Mouse (Mus musculus) MEL (cell line): ENCODE measurements around the gene 9230104L09Rik. TPM values are rescaled to one million over a fixed set of nuclear protein-coding genes. Genes with fewer than 3 reads are reported as not detected.

Experiments
- DNase-seq: peaks from one replicate; pipeline ENCODE4 v3.0.0; 2011; ENCODE audit warnings: low read depth, low spot score
- H3K27ac ChIP-seq: 2 replicates; pipeline ENCODE4 v1.5.1; 2012; ENCODE audit warnings: low read depth, mild to moderate bottlenecking, control low read depth, low read length, moderate library complexity; ENCODE audit not compliant: control insufficient read depth
- H3K27me3 ChIP-seq, 2 experiments: fragments of 150-350 bp in 1 of 2; sonication (generic) in 1 of 2; 2 replicates each; pipeline ENCODE4 v1.6.1; 2012; ENCODE audit warnings: low read length in 2 of 2, mild to moderate bottlenecking in 2 of 2, improper control_type of control experiment in 1 of 2, moderate library complexity in 1 of 2; ENCODE audit not compliant: insufficient read depth in 2 of 2, control insufficient read depth in 1 of 2
- H3K36me3 ChIP-seq, 2 experiments: 2 replicates each; pipeline ENCODE4 v1.6.1; 2012 to 2014; ENCODE audit warnings: low read length in 2 of 2, improper control_type of control experiment in 1 of 2, inconsistent platforms in 1 of 2, mild to moderate bottlenecking in 1 of 2; ENCODE audit not compliant: insufficient read depth in 2 of 2, control insufficient read depth in 1 of 2
- H3K4me1 ChIP-seq, 2 experiments: fragments of 150-350 bp in 1 of 2; sonication (generic) in 1 of 2; 2 replicates each; pipeline ENCODE4 v1.6.1; 2012; ENCODE audit warnings: low read length in 2 of 2, improper control_type of control experiment in 1 of 2, mild to moderate bottlenecking in 1 of 2; ENCODE audit not compliant: insufficient read depth in 2 of 2, control insufficient read depth in 1 of 2
- H3K4me3 ChIP-seq, 2 experiments: fragments of 150-350 bp in 1 of 2; sonication (generic) in 1 of 2; 2 replicates each; pipeline ENCODE4 v1.5.1; 2012; ENCODE audit warnings: low read depth in 2 of 2, low read length in 2 of 2, mild to moderate bottlenecking in 2 of 2, moderate library complexity in 2 of 2, control low read depth in 1 of 2, improper control_type of control experiment in 1 of 2; ENCODE audit not compliant: control insufficient read depth in 1 of 2, insufficient read depth in 1 of 2
- H3K79me2 ChIP-seq: 2 replicates; pipeline ENCODE4 v1.6.1; 2012; ENCODE audit warnings: mild to moderate bottlenecking, low read length, moderate library complexity; ENCODE audit not compliant: control insufficient read depth, poor library complexity, insufficient read depth
- H3K9ac ChIP-seq: 2 replicates; pipeline ENCODE4 v1.6.1; 2012; ENCODE audit warnings: low read depth, mild to moderate bottlenecking, control low read depth, low read length, moderate library complexity; ENCODE audit not compliant: control insufficient read depth, poor library complexity, severe bottlenecking
- H3K9me3 ChIP-seq: fragments of 150-350 bp; sonication (generic); replicated peaks from 2 replicates; pipeline ENCODE4 v1.6.1; 2012; ENCODE audit warnings: mild to moderate bottlenecking, low read length, improper control_type of control experiment, moderate library complexity; ENCODE audit not compliant: insufficient read depth
- CHD1 ChIP-seq: IDR thresholded peaks from 2 replicates; pipeline ENCODE4 v1.6.1; 2012; ENCODE audit warnings: low read depth, mild to moderate bottlenecking, inconsistent platforms, low read length, improper control_type of control experiment
- CHD2 ChIP-seq: IDR thresholded peaks from 2 replicates; pipeline ENCODE4 v1.6.1; 2011; ENCODE audit warnings: low read length, improper control_type of control experiment
- EP300 ChIP-seq, 2 experiments: IDR thresholded peaks; 2 replicates each; pipeline ENCODE4 v1.6.1; 2011; ENCODE audit warnings: improper control_type of control experiment in 2 of 2, low read length in 2 of 2, low read depth in 1 of 2, mild to moderate bottlenecking in 1 of 2
- ETS1 ChIP-seq: IDR thresholded peaks from 2 replicates; pipeline ENCODE4 v1.6.1; 2012; ENCODE audit warnings: low read depth, mild to moderate bottlenecking, inconsistent platforms, low read length, improper control_type of control experiment, moderate library complexity
- GATA1 ChIP-seq: IDR thresholded peaks from 2 replicates; pipeline ENCODE4 v1.6.1; 2011; ENCODE audit warnings: low read depth, low read length, improper control_type of control experiment
- HCFC1 ChIP-seq: IDR thresholded peaks from 2 replicates; pipeline ENCODE4 v1.6.1; 2012; ENCODE audit warnings: low read depth, mild to moderate bottlenecking, inconsistent platforms, low read length, improper control_type of control experiment, moderate library complexity
- JUND ChIP-seq: IDR thresholded peaks from 2 replicates; pipeline ENCODE4 v1.6.1; 2011; ENCODE audit warnings: low read depth, mild to moderate bottlenecking, improper control_type of control experiment, low read length
- MAFK ChIP-seq: IDR thresholded peaks from 2 replicates; pipeline ENCODE4 v1.6.1; 2011; ENCODE audit warnings: low read depth, mild to moderate bottlenecking, low read length, improper control_type of control experiment, borderline replicate concordance
- MAX ChIP-seq: IDR thresholded peaks from 2 replicates; pipeline ENCODE4 v1.6.1; 2011; ENCODE audit warnings: low read length, improper control_type of control experiment
- MAZ ChIP-seq: IDR thresholded peaks from 2 replicates; pipeline ENCODE4 v1.6.1; 2012; ENCODE audit warnings: low read depth, mild to moderate bottlenecking, inconsistent platforms, low read length, improper control_type of control experiment
- MYB ChIP-seq: IDR thresholded peaks from 2 replicates; pipeline ENCODE4 v1.6.1; 2011; ENCODE audit warnings: mild to moderate bottlenecking, low read depth, low read length, improper control_type of control experiment
- NELFE ChIP-seq: IDR thresholded peaks from 2 replicates; pipeline ENCODE4 v1.6.1; 2011; ENCODE audit warnings: low read depth, low read length, improper control_type of control experiment
- NRF1 ChIP-seq: IDR thresholded peaks from 2 replicates; pipeline ENCODE4 v1.6.1; 2014; ENCODE audit warnings: low read depth, mild to moderate bottlenecking, inconsistent platforms, low read length, improper control_type of control experiment, moderate library complexity; ENCODE audit not compliant: poor library complexity, insufficient read depth, severe bottlenecking
- POLR2AphosphoS2 ChIP-seq: IDR thresholded peaks from 2 replicates; pipeline ENCODE4 v1.6.1; 2011; ENCODE audit warnings: low read length, improper control_type of control experiment
- RAD21 ChIP-seq: IDR thresholded peaks from 2 replicates; pipeline ENCODE4 v1.6.1; 2011; ENCODE audit warnings: mild to moderate bottlenecking, low read depth, low read length, improper control_type of control experiment
- RCOR1 ChIP-seq: IDR thresholded peaks from 2 replicates; pipeline ENCODE4 v1.6.1; 2012; ENCODE audit warnings: low read depth, mild to moderate bottlenecking, inconsistent platforms, low read length, improper control_type of control experiment
- SMC3 ChIP-seq: IDR thresholded peaks from 2 replicates; pipeline ENCODE4 v1.6.1; 2011; ENCODE audit warnings: low read depth, low read length, improper control_type of control experiment
- TAL1 ChIP-seq: IDR thresholded peaks from 2 replicates; pipeline ENCODE4 v1.6.1; 2012; ENCODE audit warnings: mild to moderate bottlenecking, inconsistent platforms, low read length, moderate library complexity, mixed read lengths
- TBP ChIP-seq: IDR thresholded peaks from 2 replicates; pipeline ENCODE4 v1.8.0; 2011; ENCODE audit warnings: low read depth, low read length, improper control_type of control experiment
- TCF12 ChIP-seq: IDR thresholded peaks from 2 replicates; pipeline ENCODE4 v1.6.1; 2014; ENCODE audit warnings: low read depth, mild to moderate bottlenecking, inconsistent platforms, low read length, improper control_type of control experiment, moderate library complexity
- UBTF ChIP-seq: IDR thresholded peaks from 2 replicates; pipeline ENCODE4 v1.6.1; 2012; ENCODE audit warnings: low read depth, mild to moderate bottlenecking, inconsistent platforms, low read length, improper control_type of control experiment, moderate library complexity, borderline replicate concordance; ENCODE audit not compliant: insufficient read depth
- USF1 ChIP-seq: IDR thresholded peaks from 2 replicates; pipeline ENCODE4 v1.6.1; 2014; ENCODE audit warnings: low read depth, mild to moderate bottlenecking, inconsistent platforms, low read length, improper control_type of control experiment, moderate library complexity
- USF2 ChIP-seq, 2 experiments: IDR thresholded peaks; 2 replicates each; pipeline ENCODE4 v1.6.1; 2011 to 2012; ENCODE audit warnings: improper control_type of control experiment in 2 of 2, low read length in 2 of 2, borderline replicate concordance in 1 of 2, inconsistent platforms in 1 of 2, low read depth in 1 of 2, mild to moderate bottlenecking in 1 of 2; ENCODE audit not compliant: insufficient read depth in 1 of 2
- ZKSCAN1 ChIP-seq: IDR thresholded peaks from 2 replicates; pipeline ENCODE4 v1.6.1; 2012; ENCODE audit warnings: low read depth, mild to moderate bottlenecking, inconsistent platforms, low read length, improper control_type of control experiment, moderate library complexity
- ZMIZ1 ChIP-seq: IDR thresholded peaks from 2 replicates; pipeline ENCODE4 v1.6.1; 2012; ENCODE audit warnings: low read depth, mild to moderate bottlenecking, inconsistent platforms, low read length, improper control_type of control experiment, moderate library complexity
- ZNF384 ChIP-seq: IDR thresholded peaks from 2 replicates; pipeline ENCODE4 v1.6.1; 2012; ENCODE audit warnings: low read depth, mild to moderate bottlenecking, inconsistent platforms, low read length, improper control_type of control experiment
- polyA plus RNA-seq, 2 experiments: library from polyadenylated mRNA; stranded (reverse) in 1 of 2; unstranded in 1 of 2; fragments of >175 nt in 1 of 2; fragments of >200 nt in 1 of 2; gene quantifications; 2 replicates each; pipeline versions ENCODE4 v1.2.1 to v1.2.4; 2012; ENCODE audit warnings: low replicate concordance in 2 of 2, low read depth in 1 of 2; ENCODE audit not compliant: insufficient read length in 2 of 2, insufficient read depth in 1 of 2, missing spikeins in 1 of 2
- total RNA-seq: library from RNA; depleted of rRNA; stranded (reverse); fragments of 300-350 nt; gene quantifications from 2 replicates; pipeline ENCODE4 v1.2.3, GENCODE M21; 2012

The 9230104L09Rik gene
- total and polyA plus RNA-seq, 3 experiments = not detected

GRCm38 (mm10) chr2:148896219-148896618 lies 31.4 kb upstream of the 9230104L09Rik start:
- Histone ChIP-seq H3K9ac (no peak overlapping the region), H3K4me1 (no peaks in the 10 kb centered on the region), H3K27me3 (no peaks in the 10 kb centered on the region), H3K27ac (no peak overlapping the region), H3K79me2 (no peaks in the 10 kb centered on the region), H3K36me3 (no peaks in the 10 kb centered on the region), H3K4me3 (no peak overlapping the region), H3K9me3 (no peaks in the 10 kb centered on the region)
- TF ChIP-seq MYB (no peak), TCF12 (no peak), SMC3 (no peak), TAL1 (no peak), ZMIZ1 (no peak), TBP (no peak), RCOR1 (no peak), NRF1 (no peak), JUND (no peak), CHD2 (no peak), UBTF (no peak), POLR2AphosphoS2 (no peak), MAFK (no peak), NELFE (no peak), MAZ (no peak), USF1 (no peak), CHD1 (no peak), GATA1 (no peak), MAX (no peak)
- no peak for DNase-seq

DNA sequence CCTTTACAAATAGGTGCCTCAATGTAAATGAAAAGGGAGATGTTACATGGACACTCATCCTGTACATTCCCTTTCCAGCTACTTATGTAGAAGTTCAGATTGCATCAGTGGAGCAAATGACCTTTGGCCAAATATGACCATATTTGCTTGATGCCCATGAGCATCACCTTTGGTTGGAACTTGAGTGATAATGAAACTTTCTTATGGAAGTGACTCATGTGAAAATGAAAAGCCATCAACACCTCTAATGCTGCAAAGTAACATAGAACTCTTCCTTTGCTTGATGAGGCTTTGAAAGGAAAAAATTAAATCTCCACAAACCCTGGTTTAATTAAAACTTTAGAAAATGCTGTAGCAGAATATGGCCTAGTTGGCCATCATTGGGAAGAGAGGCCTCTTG lies 28.3 kb upstream of the 9230104L09Rik start:
- no peak overlapping the region for H3K27ac ChIP-seq
- H3K36me3 ChIP-seq = no peaks in the 10 kb centered on the region
- H3K4me1 ChIP-seq = no peaks in the 10 kb centered on the region
- H3K9ac ChIP-seq = no peak overlapping the region
- DNase-seq = no peak
- TF ChIP-seq GATA1 (no peak), ETS1 (no peak), EP300 (IDR thresholded peaks at IDR 0.05; ENCODE audit: low read depth in 1 of 2, low read length in 2 of 2) (no peak), HCFC1 (no peak), CHD1 (no peak), TCF12 (no peak), TBP (no peak), RAD21 (no peak), USF2 (IDR thresholded peaks at IDR 0.05; ENCODE audit: borderline replicate concordance in 1 of 2, insufficient read depth in 1 of 2, low read depth in 1 of 2, low read length in 2 of 2) (no peak), ZNF384 (no peak), CHD2 (no peak), ZKSCAN1 (no peak), NELFE (no peak)
- no peaks in the 10 kb centered on the region for H3K79me2 ChIP-seq
- no peaks in the 10 kb centered on the region for H3K27me3 ChIP-seq
- H3K9me3 ChIP-seq = no peaks in the 10 kb centered on the region
- no peak overlapping the region for H3K4me3 ChIP-seq
